Mouse (Mus musculus) testis, adult 2 months (tissue): Measurements from ENCODE around the gene C77080.

Source experiments
- CTCF ChIP-seq: fragments of 200-500 bp; IDR thresholded peaks from 2 replicates; pipeline ENCODE4 v1.5.1; 2012; ENCODE audit warnings: low read depth, mild to moderate bottlenecking, inconsistent platforms, low read length, moderate library complexity; ENCODE audit not compliant: control insufficient read depth, insufficient read depth, insufficient replicate concordance
- POLR2A ChIP-seq: fragments of 200-500 bp; IDR thresholded peaks from 2 replicates; pipeline ENCODE4 v1.6.1; 2012; ENCODE audit warnings: low read depth, mild to moderate bottlenecking, inconsistent platforms, low read length, moderate library complexity; ENCODE audit not compliant: control insufficient read depth

DNA sequence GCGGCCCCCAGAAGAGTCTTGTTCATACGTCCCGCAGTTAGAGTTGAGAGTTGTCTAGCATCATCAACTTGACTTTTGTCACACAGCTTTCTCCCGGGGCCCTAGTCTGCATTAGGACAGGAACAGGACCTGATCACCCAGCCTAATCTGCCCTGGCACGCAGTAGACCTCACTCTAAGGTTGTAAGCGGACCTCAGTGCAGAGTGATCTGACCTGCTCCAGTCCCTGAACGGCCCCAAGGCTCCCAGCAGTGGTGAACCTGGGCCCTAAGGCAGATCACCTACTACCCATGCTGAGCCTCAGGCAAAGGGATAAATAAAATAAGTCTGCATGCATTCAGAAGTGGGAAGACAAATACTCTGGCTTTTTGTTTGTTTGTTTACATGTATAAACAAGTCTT lies 11.9 kb downstream of the C77080 start:
- no peak for TF ChIP-seq POLR2A
- TF ChIP-seq CTCF, result no peak
